Mouse (Mus musculus) stomach, embryonic 14.5 days (tissue): ENCODE results near the gene Mpp4. TPM values are rescaled to one million over a fixed set of nuclear protein-coding genes. Genes with fewer than 3 reads are reported as not detected.

Source experiments
- ATAC-seq: fragments of 200-750 bp; cut with Nextera tagmentation; 2 replicates; pipeline ENCODE4 v1.8.0; 2017; ENCODE audit warnings: low read depth, moderate TSS enrichment; ENCODE audit not compliant: insufficient number of reproducible peaks, insufficient read depth, low FRiP score
- H3K27ac ChIP-seq: fragments of 300-500 bp; sonication (generic); 2 replicates; pipeline ENCODE4 v1.5.1; 2014; ENCODE audit warnings: mild to moderate bottlenecking, low read length, moderate library complexity, mixed read lengths
- H3K27me3 ChIP-seq: fragments of 300-500 bp; sonication (generic); 2 replicates; pipeline ENCODE4 v1.6.1; 2014; ENCODE audit warnings: low read length, control low read depth, mixed read lengths; ENCODE audit not compliant: control insufficient read depth, insufficient read depth
- H3K36me3 ChIP-seq: fragments of 300-500 bp; sonication (generic); 2 replicates; pipeline ENCODE4 v1.6.1; 2014; ENCODE audit warnings: mild to moderate bottlenecking, control low read depth, low read length, moderate library complexity, mixed read lengths; ENCODE audit not compliant: control insufficient read depth, insufficient read depth
- H3K4me1 ChIP-seq: fragments of 300-500 bp; sonication (generic); 2 replicates; pipeline ENCODE4 v1.6.1; 2014; ENCODE audit warnings: low read length, control low read depth, mixed read lengths; ENCODE audit not compliant: control insufficient read depth, insufficient read depth
- H3K4me2 ChIP-seq: fragments of 300-500 bp; sonication (generic); replicated peaks from 2 replicates; pipeline ENCODE4 v1.6.1; 2014; ENCODE audit warnings: low read depth, low read length, control low read depth
- H3K4me3 ChIP-seq: fragments of 300-500 bp; sonication (generic); 2 replicates; pipeline ENCODE4 v1.5.1; 2014; ENCODE audit warnings: low read depth, low read length, control low read depth
- H3K9ac ChIP-seq: fragments of 300-500 bp; sonication (generic); replicated peaks from 2 replicates; pipeline ENCODE4 v1.6.1; 2014; ENCODE audit warnings: low read depth, mild to moderate bottlenecking, control low read depth, low read length, moderate library complexity, mixed read lengths
- H3K9me3 ChIP-seq: fragments of 300-500 bp; sonication (generic); 2 replicates; pipeline ENCODE4 v1.6.1; 2016; ENCODE audit warnings: low read depth, low read length, control low read depth; ENCODE audit not compliant: control insufficient read depth
- WGBS: fragments of 180-500 bp; shearing (Covaris S2); extraction: QIAGEN DNeasy Blood & Tissue Kit; methylation state at CpG from one replicate; pipeline ENCODE4 v1.1.7; 2014; 5-methylcytosine and 5-hydroxymethylcytosine counted together
- polyA plus RNA-seq: library from polyadenylated mRNA; unstranded; fragments of >200 nt; fragmentation: Nextera tagmentation; extraction: Ambion mirVana; gene quantifications from 2 replicates; pipeline ENCODE4 v1.2.1, GENCODE M21; 2014

Mpp4 gene
- polyA plus RNA-seq = 0.32 and 0.46 TPM in 2 replicates

- Histone ChIP-seq H3K36me3 (peaks cover 9% of the 10 kb centered on the region), H3K4me1 (no peaks in the 10 kb centered on the region), H3K9ac (no peak within 1 kb of the TSS), H3K27me3 (no peaks in the 10 kb centered on the region), H3K4me3 (no peak within 1 kb of the TSS), H3K9me3 (no peaks in the 10 kb centered on the region), H3K4me2 (no peak within 1 kb of the TSS), H3K27ac (no peak within 1 kb of the TSS)
- WGBS = 72% methylated on average over 12 of the region's 12 CpGs
- no peak for ATAC-seq
Observed at GRCm38 (mm10) chr1:59163030-59163461, at the start of gene Mpp4. Mpp4 (minus strand) TSS chr1:59163389.

- 0 out of 2 replicates have a peak, but pooled peaks cover 5% of the 10 kb centered on the region for H3K36me3 ChIP-seq
- H3K9ac ChIP-seq = no peak overlapping the region
- H3K9me3 ChIP-seq = no peaks in the 10 kb centered on the region
- H3K27ac ChIP-seq = peak overlapping the region; percentile 55; the same call in 1 of the 2 replicates
- no peaks in the 10 kb centered on the region for H3K27me3 ChIP-seq
- no peak overlapping the region for H3K4me2 ChIP-seq
- no CpG with 5 or more reads among the region's 1 CpGs for WGBS
- H3K4me1 ChIP-seq = no peaks in the 10 kb centered on the region
- ATAC-seq = no peak
- H3K4me3 ChIP-seq = no peak overlapping the region
Observed at GRCm38 (mm10) chr1:59212951-59213350, 49.8 kb upstream of the Mpp4 start.

DNA sequence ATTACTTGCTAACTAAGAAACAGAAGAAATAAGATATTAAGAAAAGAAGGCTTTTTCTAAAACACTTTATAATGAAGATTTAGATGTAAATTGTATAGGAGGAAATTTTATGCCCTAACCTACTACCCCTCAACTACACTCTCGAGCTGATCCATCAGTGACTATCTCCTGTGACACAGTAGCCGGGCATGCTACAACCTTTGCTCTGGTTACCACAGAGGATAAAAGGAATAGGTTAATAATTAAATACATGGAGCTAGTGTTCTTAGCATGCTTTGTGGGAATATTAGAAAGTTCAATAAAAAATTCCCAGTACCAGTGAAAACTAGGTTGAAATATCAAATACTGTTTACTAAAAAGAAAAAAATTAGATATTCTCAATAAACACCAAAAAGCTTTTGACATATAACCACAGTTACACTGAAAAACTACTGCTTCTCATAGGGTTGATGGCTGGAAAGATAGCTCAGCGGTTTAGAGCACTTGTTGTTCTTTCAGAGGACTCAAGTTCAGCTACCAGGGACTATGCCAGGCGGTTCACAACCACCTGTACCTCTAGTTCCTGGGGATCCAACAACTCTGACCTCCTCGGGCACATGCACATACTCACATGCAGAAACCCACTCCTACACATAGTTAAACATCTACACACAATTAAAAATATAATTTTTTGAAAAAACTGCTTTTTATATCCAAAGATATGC, 49.0 kb upstream of the Mpp4 start:
- Histone ChIP-seq H3K27ac (peak overlapping the region; percentile 55; the same call in 1 of the 2 replicates), H3K9ac (no peak overlapping the region), H3K4me3 (no peak overlapping the region), H3K27me3 (no peaks in the 10 kb centered on the region), H3K36me3 (0 out of 2 replicates have a peak, but pooled peaks cover 5% of the 10 kb centered on the region), H3K4me1 (no peaks in the 10 kb centered on the region), H3K4me2 (no peak overlapping the region), H3K9me3 (no peaks in the 10 kb centered on the region)
- ATAC-seq = peak; percentile 71; the same call in 1 of the 2 replicates
- WGBS = 66% methylated on average over 5 of the region's 5 CpGs

GRCm38 (mm10) chr1:59211651-59212050, 48.5 kb upstream of the Mpp4 start:
- Histone ChIP-seq H3K36me3 (0 out of 2 replicates have a peak, but pooled peaks cover 5% of the 10 kb centered on the region), H3K27me3 (no peaks in the 10 kb centered on the region), H3K4me2 (no peak overlapping the region), H3K9me3 (no peaks in the 10 kb centered on the region), H3K4me3 (no peak overlapping the region), H3K4me1 (no peaks in the 10 kb centered on the region), H3K27ac (no peak overlapping the region), H3K9ac (no peak overlapping the region)
- no peak for ATAC-seq
- 77% methylated on average over 4 of the region's 4 CpGs for WGBS

DNA sequence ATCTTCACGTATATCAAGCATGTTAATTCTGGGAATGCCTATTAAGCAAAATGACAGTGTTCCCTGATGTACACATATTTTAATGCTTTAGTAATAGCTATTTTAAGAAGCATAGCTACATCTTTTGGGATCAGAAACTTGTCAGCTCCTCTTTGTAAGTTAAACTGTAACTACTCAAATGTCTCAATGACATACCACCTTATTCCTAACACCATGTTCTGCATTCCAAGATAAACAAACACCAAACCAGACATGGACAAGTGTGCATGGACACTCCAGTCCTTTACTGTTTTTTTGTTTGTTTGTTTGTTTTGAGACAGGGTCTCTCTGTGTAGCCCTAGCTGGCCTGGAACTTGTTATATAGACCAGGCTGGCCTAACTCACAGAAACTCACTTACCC, 45.1 kb upstream of the Mpp4 start:
- H3K9me3 ChIP-seq = no peaks in the 10 kb centered on the region
- H3K4me3 ChIP-seq = no peak overlapping the region
- 91% methylated on average over 1 of the region's 1 CpGs for WGBS
- H3K27ac ChIP-seq = no peak overlapping the region
- H3K9ac ChIP-seq = no peak overlapping the region
- H3K4me2 ChIP-seq = no peak overlapping the region
- H3K27me3 ChIP-seq = no peaks in the 10 kb centered on the region
- ATAC-seq = no peak
- H3K4me1 ChIP-seq = no peaks in the 10 kb centered on the region
- H3K36me3 ChIP-seq = no peaks in the 10 kb centered on the region

- H3K4me3 ChIP-seq = no peak overlapping the region
- ATAC-seq = no peak
- no peaks in the 10 kb centered on the region for H3K9me3 ChIP-seq
- no peaks in the 10 kb centered on the region for H3K27me3 ChIP-seq
- 94% methylated on average over 1 of the region's 1 CpGs for WGBS
- H3K27ac ChIP-seq = no peak overlapping the region
- no peak overlapping the region for H3K9ac ChIP-seq
- H3K4me1 ChIP-seq = no peaks in the 10 kb centered on the region
- H3K36me3 ChIP-seq = 0 out of 2 replicates have a peak, but pooled peaks cover 4% of the 10 kb centered on the region
- no peak overlapping the region for H3K4me2 ChIP-seq
Observed at GRCm38 (mm10) chr1:59204489-59204888, 41.3 kb upstream of the Mpp4 start.

GRCm38 (mm10) chr1:59202367-59202766, 39.2 kb upstream of the Mpp4 start:
- no peak for ATAC-seq
- 86% methylated on average over 10 of the region's 10 CpGs for WGBS
- H3K36me3 ChIP-seq = 0 out of 2 replicates have a peak, but pooled peaks cover 4% of the 10 kb centered on the region

GRCm38 (mm10) chr1:59201561-59201960, 38.4 kb upstream of the Mpp4 start:
- Histone ChIP-seq H3K4me2 (no peak overlapping the region), H3K9ac (no peak overlapping the region), H3K27me3 (no peaks in the 10 kb centered on the region), H3K9me3 (no peaks in the 10 kb centered on the region), H3K27ac (no peak overlapping the region), H3K4me3 (no peak overlapping the region), H3K36me3 (0 out of 2 replicates have a peak, but pooled peaks cover 4% of the 10 kb centered on the region), H3K4me1 (no peaks in the 10 kb centered on the region)
- WGBS = 71% methylated on average over 1 of the region's 1 CpGs
- ATAC-seq = no peak

More at GRCm38 (mm10) chr1:59202367-59202766, 39.2 kb upstream of the Mpp4 start:
- Histone ChIP-seq H3K9me3 (no peaks in the 10 kb centered on the region), H3K4me3 (no peak overlapping the region), H3K4me1 (no peaks in the 10 kb centered on the region), H3K27me3 (no peaks in the 10 kb centered on the region), H3K4me2 (no peak overlapping the region), H3K9ac (no peak overlapping the region), H3K27ac (no peak overlapping the region)
